Mouse (Mus musculus) midbrain, postnatal 0 days (tissue): ENCODE measurements around the gene Stk39. TPM values are rescaled to one million over a fixed set of nuclear protein-coding genes. Genes with fewer than 3 reads are reported as not detected.
A peak's percentile ranks its signal among the peaks of the same experiment; 100 is the strongest.

Experiments
- ATAC-seq: fragments of 200-750 bp; cut with Nextera tagmentation; 2 replicates; pipeline ENCODE4 v1.8.0; 2017; ENCODE audit warnings: moderate number of reproducible peaks, mild to moderate bottlenecking, moderate TSS enrichment, moderate library complexity; ENCODE audit not compliant: low FRiP score
- DNase-seq: peaks from one replicate; pipeline ENCODE4 v3.0.0-alpha.2; 2015; ENCODE audit warnings: low spot score
- H3K27ac ChIP-seq: fragments of 300-500 bp; sonication (generic); 2 replicates; pipeline ENCODE4 v1.5.1; 2014; ENCODE audit warnings: low read depth, mild to moderate bottlenecking, low read length, mixed read lengths
- H3K27me3 ChIP-seq: fragments of 300-500 bp; sonication (generic); 2 replicates; pipeline ENCODE4 v1.6.1; 2014; ENCODE audit warnings: low read length, control low read depth, mixed read lengths; ENCODE audit not compliant: insufficient read depth
- H3K36me3 ChIP-seq: fragments of 300-500 bp; sonication (generic); 2 replicates; pipeline ENCODE4 v1.6.1; 2014; ENCODE audit warnings: low read length, control low read depth, mixed read lengths; ENCODE audit not compliant: insufficient read depth
- H3K4me1 ChIP-seq: fragments of 300-500 bp; sonication (generic); 2 replicates; pipeline ENCODE4 v1.6.1; 2014; ENCODE audit warnings: mild to moderate bottlenecking, control low read depth, antibody characterized with exemption, low read length, mixed read lengths; ENCODE audit not compliant: insufficient read depth
- H3K4me2 ChIP-seq: fragments of 300-500 bp; sonication (generic); 2 replicates; pipeline ENCODE4 v1.6.1; 2014; ENCODE audit warnings: low read depth, mild to moderate bottlenecking, low read length, mixed read lengths; ENCODE audit not compliant: poor library complexity, severe bottlenecking
- H3K4me3 ChIP-seq: fragments of 300-500 bp; sonication (generic); 2 replicates; pipeline ENCODE4 v1.5.1; 2014; ENCODE audit warnings: low read depth, mild to moderate bottlenecking, low read length, moderate library complexity
- H3K9ac ChIP-seq: fragments of 300-500 bp; sonication (generic); replicated peaks from 2 replicates; pipeline ENCODE4 v1.6.1; 2014; ENCODE audit warnings: mild to moderate bottlenecking, low read length, moderate library complexity, mixed read lengths; ENCODE audit not compliant: poor library complexity, severe bottlenecking
- H3K9me3 ChIP-seq: fragments of 300-500 bp; sonication (generic); 2 replicates; pipeline ENCODE4 v1.6.1; 2016; ENCODE audit warnings: low read length, control low read depth
- CTCF ChIP-seq: IDR thresholded peaks from 2 replicates; pipeline ENCODE4 v1.5.1; 2016; ENCODE audit warnings: antibody characterized with exemption, mild to moderate bottlenecking
- WGBS: fragments of 180-500 bp; shearing (Covaris S2); extraction: QIAGEN DNeasy Blood & Tissue Kit; methylation state at CpG from one replicate; pipeline ENCODE4 v1.1.7; 2014; 5-methylcytosine and 5-hydroxymethylcytosine counted together
- polyA plus RNA-seq: library from polyadenylated mRNA; unstranded; fragments of >200 nt; fragmentation: Nextera tagmentation; extraction: Ambion mirVana; gene quantifications from 2 replicates; pipeline ENCODE4 v1.2.1, GENCODE M21; 2015
- total RNA-seq: library from RNA; depleted of rRNA; stranded (reverse); fragments of >200 nt; gene quantifications from 2 replicates; pipeline ENCODE4 v1.2.3, GENCODE M21; 2014

Stk39 gene
- total and polyA plus RNA-seq, 2 experiments from 2014 or later: 23.4 to 33.9 TPM

DNA sequence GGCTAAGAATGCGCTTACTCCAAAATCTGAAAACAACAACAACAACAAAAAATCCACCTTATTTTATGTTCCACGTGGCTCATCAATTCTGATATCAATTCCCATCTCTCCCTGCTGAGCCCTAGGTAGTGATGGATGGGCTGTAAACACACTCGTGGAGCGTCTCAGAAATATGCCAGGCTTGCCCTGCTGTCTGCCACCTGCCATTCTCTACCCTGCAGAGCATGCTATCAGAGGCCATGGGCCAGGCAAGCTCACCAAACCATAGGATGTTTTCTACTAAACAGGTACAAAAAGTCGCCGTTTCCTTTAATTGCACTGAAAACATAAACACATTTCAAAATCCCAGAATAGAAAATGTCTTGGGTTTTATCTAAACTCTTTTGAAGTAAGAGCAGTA is 103.0 kb downstream of the Stk39 start:
- TF ChIP-seq CTCF: no peak
- WGBS: 83% methylated on average over 6 of the region's 6 CpGs
- H3K9ac ChIP-seq: no peak overlapping the region
- ATAC-seq (no peak), DNase-seq (no peak)
- no peak overlapping the region for H3K27ac ChIP-seq
- H3K4me3 ChIP-seq: no peak overlapping the region
- no peaks in the 10 kb centered on the region for H3K4me1 ChIP-seq
- no peak overlapping the region for H3K4me2 ChIP-seq
- no peaks in the 10 kb centered on the region for H3K27me3 ChIP-seq
- H3K36me3 ChIP-seq: no peaks in the 10 kb centered on the region
- no peaks in the 10 kb centered on the region for H3K9me3 ChIP-seq

- Histone ChIP-seq H3K27ac (no peak overlapping the region), H3K9ac (no peak overlapping the region), H3K27me3 (no peaks in the 10 kb centered on the region), H3K4me1 (no peaks in the 10 kb centered on the region), H3K36me3 (no peaks in the 10 kb centered on the region), H3K4me3 (no peak overlapping the region), H3K9me3 (no peaks in the 10 kb centered on the region), H3K4me2 (0 out of 2 replicates have a peak overlapping the region, but pooled peaks have one; percentile 4)
- TF ChIP-seq CTCF: no peak
- 48% methylated on average over 13 of the region's 13 CpGs for WGBS
- DNase-seq (no peak), ATAC-seq (no peak)
These were observed 104.1 kb downstream of the Stk39 start for GRCm38 (mm10) chr2:68367944-68368343.

- Histone ChIP-seq H3K9me3 (no peaks in the 10 kb centered on the region), H3K36me3 (no peaks in the 10 kb centered on the region), H3K27me3 (no peaks in the 10 kb centered on the region), H3K4me1 (no peaks in the 10 kb centered on the region), H3K9ac (no peak overlapping the region), H3K4me2 (no peak overlapping the region), H3K27ac (no peak overlapping the region), H3K4me3 (no peak overlapping the region)
- DNase-seq (no peak), ATAC-seq (no peak)
- no peak for TF ChIP-seq CTCF
- WGBS: 23% methylated on average over 5 of the region's 5 CpGs
These were observed 105.2 kb downstream of the Stk39 start for GRCm38 (mm10) chr2:68366897-68367193.

- 14% methylated on average over 18 of the region's 18 CpGs for WGBS
- DNase-seq (no peak), ATAC-seq (no peak)
- peak overlapping the region; percentile 14; the same call in 1 of the 2 replicates for H3K4me3 ChIP-seq
- no peaks in the 10 kb centered on the region for H3K9me3 ChIP-seq
- no peak overlapping the region for H3K27ac ChIP-seq
- TF ChIP-seq CTCF: peak; percentile 22; the same call in 1 of the 2 replicates
- no peaks in the 10 kb centered on the region for H3K4me1 ChIP-seq
- H3K9ac ChIP-seq: no peak overlapping the region
- H3K4me2 ChIP-seq: peak overlapping the region; percentile 35; the same call in 1 of the 2 replicates
- H3K36me3 ChIP-seq: no peaks in the 10 kb centered on the region
- no peaks in the 10 kb centered on the region for H3K27me3 ChIP-seq
These were observed 105.8 kb downstream of the Stk39 start for GRCm38 (mm10) chr2:68366091-68366896.

GRCm38 (mm10) chr2:68365504-68365903 is 106.6 kb downstream of the Stk39 start:
- Histone ChIP-seq H3K36me3 (no peaks in the 10 kb centered on the region), H3K27me3 (no peaks in the 10 kb centered on the region), H3K4me2 (peak overlapping the region; percentile 35; the same call in 1 of the 2 replicates), H3K9me3 (no peaks in the 10 kb centered on the region), H3K9ac (no peak overlapping the region), H3K4me1 (no peaks in the 10 kb centered on the region), H3K4me3 (no peak overlapping the region), H3K27ac (no peak overlapping the region)
- no peak for ATAC-seq
- DNase-seq: no peak
- TF ChIP-seq CTCF: no peak
- 34% methylated on average over 7 of the region's 7 CpGs for WGBS

- peak overlapping the region; percentile 5; the same call in 1 of the 2 replicates for H3K4me2 ChIP-seq
- peak; percentile 45; the same call in 1 of the 2 replicates for ATAC-seq
These were observed 107.7 kb downstream of the Stk39 start for GRCm38 (mm10) chr2:68364181-68364900.

More at GRCm38 (mm10) chr2:68364181-68364900, 107.7 kb downstream of the Stk39 start:
- peak; percentile 88 for TF ChIP-seq CTCF
- DNase-seq: peak; percentile 81
- Histone ChIP-seq H3K9me3 (no peaks in the 10 kb centered on the region), H3K36me3 (no peaks in the 10 kb centered on the region), H3K4me1 (no peaks in the 10 kb centered on the region), H3K9ac (no peak overlapping the region), H3K27ac (no peak overlapping the region), H3K4me3 (no peak overlapping the region), H3K27me3 (no peaks in the 10 kb centered on the region)
- 17% methylated on average over 12 of the region's 12 CpGs for WGBS
